Mouse (Mus musculus): Measurements from ENCODE around the gene Itih1. TPM values are rescaled to one million over a fixed set of nuclear protein-coding genes. Genes with fewer than 3 reads are reported as not detected.

Itih1 gene
- polyA plus RNA-seq, 1 experiment from 2014 or later: not detected

Other genes starting within 250 kb of the Itih1 start
- 13.4 and 16.0 TPM in 2 replicates for gene Sfmbt1, start 228.4 kb downstream of the Itih1 start, polyA plus RNA-seq (2015; fragmentation: Nextera tagmentation; extraction: Ambion mirVana)
- gene Tmem110, start 117.7 kb downstream of the Itih1 start, polyA plus RNA-seq (2015; fragmentation: Nextera tagmentation; extraction: Ambion mirVana): 27.0 and 29.1 TPM in 2 replicates
- 20.0 and 29.0 TPM in 2 replicates for gene Mustn1, start 64.1 kb downstream of the Itih1 start, polyA plus RNA-seq (2015; fragmentation: Nextera tagmentation; extraction: Ambion mirVana)
- not detected in 2 replicates for gene Itih4, start 56.8 kb downstream of the Itih1 start, polyA plus RNA-seq (2015; fragmentation: Nextera tagmentation; extraction: Ambion mirVana)
- gene Itih3, start 19.5 kb downstream of the Itih1 start, polyA plus RNA-seq (2015; fragmentation: Nextera tagmentation; extraction: Ambion mirVana): 0.07 and 0.12 TPM in 2 replicates
- 12.6 and 13.8 TPM in 2 replicates for gene Nek4, start 8.1 kb upstream of the Itih1 start, polyA plus RNA-seq (2015; fragmentation: Nextera tagmentation; extraction: Ambion mirVana)
- 71.0 and 76.6 TPM in 2 replicates for gene Glt8d1, start 58.1 kb upstream of the Itih1 start, polyA plus RNA-seq (2015; fragmentation: Nextera tagmentation; extraction: Ambion mirVana)
- gene Spcs1, start 58.4 kb upstream of the Itih1 start, polyA plus RNA-seq (2015; fragmentation: Nextera tagmentation; extraction: Ambion mirVana): 453 and 455 TPM in 2 replicates
- 121 and 132 TPM in 2 replicates for gene Pbrm1, start 75.8 kb upstream of the Itih1 start, polyA plus RNA-seq (2015; fragmentation: Nextera tagmentation; extraction: Ambion mirVana)
- gene Gnl3, start 75.9 kb upstream of the Itih1 start, polyA plus RNA-seq (2015; fragmentation: Nextera tagmentation; extraction: Ambion mirVana): 109 and 113 TPM in 2 replicates
- 61.3 and 67.3 TPM in 2 replicates for gene Smim4, start 185.7 kb upstream of the Itih1 start, polyA plus RNA-seq (2015; fragmentation: Nextera tagmentation; extraction: Ambion mirVana)
- 393 and 421 TPM in 2 replicates for gene Nt5dc2, start 187.8 kb upstream of the Itih1 start, polyA plus RNA-seq (2015; fragmentation: Nextera tagmentation; extraction: Ambion mirVana)
- gene Stab1, start 225.4 kb upstream of the Itih1 start, polyA plus RNA-seq (2015; fragmentation: Nextera tagmentation; extraction: Ambion mirVana): 50.6 and 66.2 TPM in 2 replicates